Mouse (Mus musculus) heart, embryonic 11.5 days (tissue): ENCODE data around the gene Psmc5. TPM values are rescaled to one million over a fixed set of nuclear protein-coding genes. Genes with fewer than 3 reads are reported as not detected.
A peak's percentile ranks its signal among the peaks of the same experiment; 100 is the strongest.
"Not testable (repeated sequence)": the region's sequence is repeated elsewhere in the genome, so short reads cannot be mapped to it uniquely, and the experiment has no call there.

Experiments
- ATAC-seq: fragments of 200-750 bp; cut with Nextera tagmentation; replicated peaks from 2 replicates; pipeline ENCODE4 v1.8.0; 2017; ENCODE audit warnings: moderate library complexity; ENCODE audit not compliant: insufficient number of reproducible peaks, low FRiP score, low TSS enrichment
- H3K27ac ChIP-seq: fragments of 300-500 bp; sonication (generic); 2 replicates; pipeline ENCODE4 v1.5.1; 2014; ENCODE audit warnings: mild to moderate bottlenecking, low read depth, low read length
- H3K27me3 ChIP-seq: fragments of 300-500 bp; sonication (generic); 2 replicates; pipeline ENCODE4 v1.6.1; 2014; ENCODE audit warnings: mild to moderate bottlenecking, low read length, mixed read lengths; ENCODE audit not compliant: control insufficient read depth, insufficient read depth
- H3K36me3 ChIP-seq: fragments of 300-500 bp; sonication (generic); 2 replicates; pipeline ENCODE4 v1.6.1; 2014; ENCODE audit warnings: mild to moderate bottlenecking, low read length, moderate library complexity, mixed read lengths; ENCODE audit not compliant: control insufficient read depth, insufficient read depth
- H3K4me1 ChIP-seq: fragments of 300-500 bp; sonication (generic); 2 replicates; pipeline ENCODE4 v1.6.1; 2014; ENCODE audit warnings: low read length; ENCODE audit not compliant: control insufficient read depth, insufficient read depth
- H3K4me2 ChIP-seq: fragments of 300-500 bp; sonication (generic); 2 replicates; pipeline ENCODE4 v1.6.1; 2014; ENCODE audit warnings: mild to moderate bottlenecking, moderate library complexity
- H3K4me3 ChIP-seq: fragments of 300-500 bp; sonication (generic); 2 replicates; pipeline ENCODE4 v1.5.1; 2014; ENCODE audit warnings: low read depth, low read length
- H3K9ac ChIP-seq: fragments of 300-500 bp; sonication (generic); 2 replicates; pipeline ENCODE4 v1.6.1; 2014; ENCODE audit warnings: mild to moderate bottlenecking, low read depth, low read length, moderate library complexity
- H3K9me3 ChIP-seq: fragments of 300-500 bp; sonication (generic); replicated peaks from 2 replicates; pipeline ENCODE4 v1.6.1; 2016; ENCODE audit warnings: low read length; ENCODE audit not compliant: control insufficient read depth
- WGBS: fragments of 180-500 bp; shearing (Covaris S2); extraction: QIAGEN DNeasy Blood & Tissue Kit; methylation state at CpG from one replicate; pipeline ENCODE4 v1.1.7; 2014; ENCODE audit not compliant: insufficient replicate concordance; 5-methylcytosine and 5-hydroxymethylcytosine counted together
- polyA plus RNA-seq: library from polyadenylated mRNA; unstranded; fragments of >200 nt; fragmentation: Nextera tagmentation; extraction: Ambion mirVana; gene quantifications from 2 replicates; pipeline ENCODE4 v1.2.1, GENCODE M21; 2014

Psmc5 gene
- 280 and 294 TPM in 2 replicates for polyA plus RNA-seq

GRCm38 (mm10) chr11:106255685-106256451, at the start of gene Psmc5, which contains the start of gene Ftsj3:
TSS of gene Psmc5 (plus strand) at chr11:106256154.
TSS of gene Ftsj3 (minus strand) at chr11:106256079.
- under 1% methylated on average over 42 of the region's 42 CpGs for WGBS
- peak within 1 kb of the TSS; percentile 91 for H3K4me2 ChIP-seq
- H3K9me3 ChIP-seq, result no peaks in the 10 kb centered on the region
- H3K9ac ChIP-seq, result peak within 1 kb of the TSS; percentile 89
- peaks cover 18% of the 10 kb centered on the region for H3K4me1 ChIP-seq
- no peaks in the 10 kb centered on the region for H3K27me3 ChIP-seq
- H3K36me3 ChIP-seq, result peaks cover 33% of the 10 kb centered on the region
- ATAC-seq, result peak; percentile 92
- H3K4me3 ChIP-seq, result peak within 1 kb of the TSS; percentile 77
- H3K27ac ChIP-seq, result peak within 1 kb of the TSS; percentile 70

DNA sequence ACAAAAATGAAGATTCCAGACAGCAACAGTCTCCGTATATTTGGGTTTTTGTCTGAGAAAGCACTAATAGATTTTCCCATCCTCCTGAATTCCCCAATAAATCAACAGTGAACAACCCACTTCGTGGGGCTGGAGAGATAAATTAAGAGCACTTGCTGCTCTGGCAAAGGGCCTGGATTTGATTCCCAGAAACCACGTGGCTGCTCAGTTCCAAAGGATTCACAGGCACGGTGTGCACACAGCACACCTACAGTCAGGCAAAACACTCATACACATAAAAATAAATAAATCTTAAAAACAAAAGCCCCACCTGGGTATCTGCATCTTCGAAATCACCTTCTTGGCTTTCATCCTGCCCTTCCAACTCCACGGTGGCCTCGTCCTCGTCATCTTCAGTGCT, 43.2 kb upstream of the Psmc5 start:
- 93% methylated on average over 8 of the region's 8 CpGs for WGBS
- no peak for ATAC-seq
- Histone ChIP-seq H3K9ac (no peak overlapping the region), H3K4me2 (no peak overlapping the region), H3K4me1 (peaks cover 11% of the 10 kb centered on the region), H3K27ac (no peak overlapping the region), H3K9me3 (no peaks in the 10 kb centered on the region), H3K4me3 (no peak overlapping the region), H3K27me3 (no peaks in the 10 kb centered on the region), H3K36me3 (peaks cover 29% of the 10 kb centered on the region)

- peak overlapping the region; percentile 74 for H3K4me2 ChIP-seq
- no peak for ATAC-seq
- WGBS, result 85% methylated on average over 5 of the region's 5 CpGs
- H3K27ac ChIP-seq, result no peak overlapping the region
- H3K9me3 ChIP-seq, result no peaks in the 10 kb centered on the region
- H3K36me3 ChIP-seq, result peaks cover 12% of the 10 kb centered on the region
- peaks cover 17% of the 10 kb centered on the region for H3K4me1 ChIP-seq
- H3K4me3 ChIP-seq, result peak overlapping the region; percentile 99; the same call in 1 of the 2 replicates
- H3K9ac ChIP-seq, result peak overlapping the region; percentile 12; the same call in 1 of the 2 replicates
- no peaks in the 10 kb centered on the region for H3K27me3 ChIP-seq
These were observed 41.1 kb upstream of the Psmc5 start for GRCm38 (mm10) chr11:106214856-106215255.

- Histone ChIP-seq H3K9me3 (no peaks in the 10 kb centered on the region), H3K4me2 (peak overlapping the region; percentile 74), H3K27ac (peak overlapping the region; percentile 96; the same call in 1 of the 2 replicates), H3K9ac (peak overlapping the region; percentile 98), H3K27me3 (no peaks in the 10 kb centered on the region), H3K4me1 (peaks cover 17% of the 10 kb centered on the region), H3K36me3 (peaks cover 12% of the 10 kb centered on the region), H3K4me3 (peak overlapping the region; percentile 99)
- ATAC-seq, result no peak
- WGBS, result 26% methylated on average over 7 of the region's 7 CpGs
These were observed 40.5 kb upstream of the Psmc5 start for GRCm38 (mm10) chr11:106215450-106215859.

DNA sequence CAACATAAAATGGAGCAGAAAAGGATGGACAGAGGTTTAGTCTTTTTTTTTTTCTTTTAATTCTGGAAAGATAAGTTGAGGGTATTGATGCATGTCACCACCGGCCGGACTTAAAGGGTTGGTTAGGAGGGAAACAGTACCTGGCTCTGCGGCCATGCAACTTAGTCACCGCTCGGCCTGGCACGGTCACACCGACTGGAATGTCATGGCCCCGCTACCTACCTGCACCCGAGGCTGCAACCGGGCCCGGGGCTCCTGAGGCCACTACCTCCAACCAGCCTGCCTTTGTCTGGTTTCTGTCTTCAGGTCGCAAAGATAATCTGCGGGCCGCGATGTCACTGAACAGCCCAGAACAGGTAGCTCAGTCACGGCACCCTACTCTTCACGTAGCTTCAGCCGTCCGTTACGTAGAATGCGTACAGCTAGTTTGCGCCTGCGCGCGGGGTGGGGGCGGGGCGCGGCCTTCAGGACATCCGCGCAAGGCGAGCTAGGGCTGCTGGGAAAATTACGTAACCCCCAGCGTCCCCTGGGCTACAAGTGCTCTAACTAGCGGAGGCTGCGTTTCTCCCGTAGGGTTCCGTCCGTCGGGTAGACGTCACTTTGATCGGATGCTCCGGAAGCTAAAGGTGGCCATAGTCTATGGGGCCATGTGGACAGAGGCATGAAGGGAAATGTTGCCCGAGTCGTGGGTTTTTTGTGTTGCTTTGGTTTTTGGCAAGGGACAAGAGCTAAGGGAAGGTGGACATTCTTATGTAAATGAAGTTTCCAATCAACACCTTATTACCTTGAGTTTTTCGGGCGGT, 39.8 kb upstream of the Psmc5 start, which contains the start of gene Ccdc47:
Ccdc47 (minus strand) TSS at position 418 of the 803 bp plus-strand sequence.
- H3K36me3 ChIP-seq, result peaks cover 8% of the 10 kb centered on the region
- no peaks in the 10 kb centered on the region for H3K9me3 ChIP-seq
- peak within 1 kb of the TSS; percentile 74 for H3K4me2 ChIP-seq
- ATAC-seq, result peak; percentile 95
- H3K4me3 ChIP-seq, result peak within 1 kb of the TSS; percentile 99
- peaks cover 17% of the 10 kb centered on the region for H3K4me1 ChIP-seq
- peak within 1 kb of the TSS; percentile 96 for H3K27ac ChIP-seq
- no peaks in the 10 kb centered on the region for H3K27me3 ChIP-seq
- WGBS, result under 1% methylated on average over 46 of the region's 46 CpGs
- peak within 1 kb of the TSS; percentile 98 for H3K9ac ChIP-seq

DNA sequence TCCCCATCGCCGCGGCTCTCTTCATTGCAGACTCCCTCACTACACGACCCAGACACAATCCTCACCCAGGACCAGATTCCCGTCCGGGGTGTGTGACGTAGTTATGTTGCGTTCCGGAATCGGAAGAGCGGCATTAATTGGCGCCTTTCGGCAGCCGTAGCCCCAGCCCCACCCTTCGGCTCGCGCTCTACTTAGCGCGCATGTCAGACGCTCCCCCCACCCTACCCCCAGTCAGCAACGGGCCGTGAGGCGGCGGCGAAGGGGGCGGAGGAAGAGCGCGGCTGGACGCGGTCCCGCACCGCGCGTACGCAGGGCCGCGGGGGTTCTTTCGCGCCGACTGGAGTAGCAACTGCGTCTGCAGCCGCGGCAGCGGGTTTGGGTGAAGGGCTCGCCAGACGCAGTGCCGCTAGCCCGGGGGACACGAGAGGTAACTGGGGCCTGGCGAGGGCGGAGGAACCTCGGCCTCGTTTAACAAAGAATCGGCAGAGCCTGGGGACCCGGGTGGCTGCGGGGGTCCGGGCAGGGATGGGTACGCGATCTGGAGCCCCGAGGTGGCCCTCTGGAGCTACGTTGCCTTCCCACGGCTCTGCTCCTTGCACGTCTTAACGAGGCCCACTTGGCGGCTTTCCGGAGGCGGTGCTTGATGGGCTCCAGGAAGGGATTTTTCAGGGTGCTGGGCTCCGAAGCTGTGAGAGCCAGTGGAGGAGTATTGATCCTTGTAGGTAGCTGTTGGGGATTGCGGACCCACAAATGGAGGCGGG, 39.0 kb upstream of the Psmc5 start, which contains the start of gene Ddx42:
Ddx42 (plus strand) TSS at position 197 of the 761 bp plus-strand sequence.
- peak; percentile 94 for ATAC-seq
- Histone ChIP-seq H3K27ac (peak within 1 kb of the TSS; percentile 96), H3K4me2 (peak within 1 kb of the TSS; percentile 74), H3K9ac (peak within 1 kb of the TSS; percentile 98), H3K9me3 (no peaks in the 10 kb centered on the region), H3K4me1 (peaks cover 17% of the 10 kb centered on the region), H3K27me3 (no peaks in the 10 kb centered on the region), H3K4me3 (peak within 1 kb of the TSS; percentile 99), H3K36me3 (peaks cover 4% of the 10 kb centered on the region; the same call in 1 of the 2 replicates)
- under 1% methylated on average over 69 of the region's 70 CpGs for WGBS

- Histone ChIP-seq H3K4me1 (peaks cover 8% of the 10 kb centered on the region), H3K27ac (no peak overlapping the region), H3K4me2 (no peak overlapping the region), H3K36me3 (peaks cover 8% of the 10 kb centered on the region; the same call in 1 of the 2 replicates), H3K4me3 (no peak overlapping the region), H3K9ac (no peak overlapping the region), H3K9me3 (no peaks in the 10 kb centered on the region), H3K27me3 (no peaks in the 10 kb centered on the region)
- WGBS, result 88% methylated on average over 3 of the region's 3 CpGs
- no peak for ATAC-seq
These were observed 35.4 kb upstream of the Psmc5 start for GRCm38 (mm10) chr11:106220603-106221002.

GRCm38 (mm10) chr11:106233978-106234377, 22.0 kb upstream of the Psmc5 start:
- H3K4me2 ChIP-seq, H3K4me1 ChIP-seq, H3K4me3 ChIP-seq, H3K27me3 ChIP-seq, H3K9ac ChIP-seq, ATAC-seq, H3K9me3 ChIP-seq, H3K27ac ChIP-seq: not testable (repeated sequence)
- peaks cover 27% of the 10 kb centered on the region for H3K36me3 ChIP-seq
- 80% methylated on average over 8 of the region's 8 CpGs for WGBS
